Mouse (Mus musculus) bone marrow macrophage, adult 2 months (primary cell): ENCODE measurements around the gene Usp47.

Experiments used
- CTCF ChIP-seq: IDR thresholded peaks from 2 replicates; pipeline ENCODE4 v1.5.1; 2012; ENCODE audit warnings: low read depth, mild to moderate bottlenecking, low read length, moderate library complexity
- POLR2A ChIP-seq: IDR thresholded peaks from 2 replicates; pipeline ENCODE4 v1.6.1; 2012; ENCODE audit warnings: mild to moderate bottlenecking, low read depth, low read length, borderline replicate concordance

DNA sequence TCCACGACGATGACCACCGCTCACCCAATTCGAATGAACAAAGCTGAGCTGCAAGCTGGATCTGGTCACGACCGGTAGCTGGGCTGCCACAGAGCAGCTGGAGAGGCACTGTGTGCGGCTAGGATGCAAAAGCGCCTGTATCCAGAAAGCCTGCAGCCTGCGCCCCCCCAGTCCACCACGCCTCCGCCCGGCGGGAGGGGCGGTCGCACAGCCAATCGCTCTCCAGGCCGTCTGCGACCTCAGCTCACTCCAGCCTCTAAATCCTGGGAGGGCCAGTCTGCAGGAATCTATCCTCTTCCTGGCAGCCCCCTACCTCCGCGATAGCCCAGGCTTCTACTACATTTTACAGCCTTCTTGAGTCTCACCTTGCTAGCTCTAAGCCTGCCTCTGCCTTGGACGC lies 135.6 kb downstream of the Usp47 start, which contains the start of gene Dkk3:
- no peak for TF ChIP-seq POLR2A
- no peak for TF ChIP-seq CTCF
